Mouse (Mus musculus) layer of hippocampus, adult 2 months (tissue): ENCODE results near the gene Il12rb1. TPM values are rescaled to one million over a fixed set of nuclear protein-coding genes. Genes with fewer than 3 reads are reported as not detected.

ENCODE experiments used
- DNase-seq, 2 experiments: peaks; one replicate each; pipeline ENCODE4 v3.0.0; 2022; ENCODE audit warnings: low spot score in 2 of 2
- H3K27ac ChIP-seq: fragments of 200-600 bp; 2 replicates; pipeline ENCODE4 v1.8.1; 2022
- H3K4me3 ChIP-seq: fragments of 200-600 bp; 2 replicates; pipeline ENCODE4 v1.8.1; 2022; ENCODE audit warnings: mild to moderate bottlenecking
- CTCF ChIP-seq: fragments of 200-600 bp; conservative IDR thresholded peaks from 2 replicates; pipeline ENCODE4 v1.8.1; 2022; ENCODE audit warnings: antibody characterized with exemption, mild to moderate bottlenecking, moderate library complexity
- long read RNA-seq, 2 experiments: library from polyadenylated mRNA; stranded (forward); transcript quantifications; one replicate each; pipeline ENCODE4 v2.0.0; 2021; ENCODE audit warnings: borderline mapping rate in 2 of 2
- total RNA-seq, 2 experiments: library from RNA; stranded (reverse); gene quantifications; 2 replicates each; pipeline ENCODE4 v1.2.3; 2021

The Il12rb1 gene
- total RNA-seq: 1 to 10 TPM in 1 of 2 experiments, under 1 TPM in 1; 0.61 to 1.1 TPM
- long read RNA-seq, experiment 1, partial matches to known transcripts: 1 of 1 reads
- long read RNA-seq, experiment 1, other reads (novel, unspliced or antisense): 0 of 1 reads
- long read RNA-seq, experiment 2, partial matches to known transcripts: 1 of 1 reads
- long read RNA-seq, experiment 2, other reads (novel, unspliced or antisense): 0 of 1 reads

- no peak for TF ChIP-seq CTCF
- Histone ChIP-seq H3K4me3 (no peak within 1 kb of the TSS), H3K27ac (peak within 1 kb of the TSS; percentile 70)
- no peak for DNase-seq
Observed at GRCm38 (mm10) chr8:70808239-70808638, at the start of gene Il12rb1. Il12rb1 (plus strand) TSS chr8:70808449.

- TF ChIP-seq CTCF: no peak
- peak overlapping the region; percentile 92 for H3K4me3 ChIP-seq
- peak overlapping the region; percentile 94; the same call in 1 of the 2 replicates for H3K27ac ChIP-seq
- DNase-seq: peak in 1 of 2 experiments; percentile 39
Observed at GRCm38 (mm10) chr8:70758616-70759561, 49.4 kb upstream of the Il12rb1 start.

GRCm38 (mm10) chr8:70760350-70760749 lies 47.9 kb upstream of the Il12rb1 start:
- DNase-seq: peak in 1 of 2 experiments; percentile 39
- TF ChIP-seq CTCF: no peak
- H3K4me3 ChIP-seq: peak overlapping the region; percentile 92

GRCm38 (mm10) chr8:70760775-70761406 lies 47.4 kb upstream of the Il12rb1 start, which contains the start of gene Mpv17l2:
Mpv17l2 (minus strand) TSS chr8:70760946.
- Histone ChIP-seq H3K27ac (peak within 1 kb of the TSS; percentile 94), H3K4me3 (peak within 1 kb of the TSS; percentile 92)
- no peak for TF ChIP-seq CTCF
- DNase-seq: peak; percentile 95 to 99

More at GRCm38 (mm10) chr8:70760350-70760749, 47.9 kb upstream of the Il12rb1 start:
- peak overlapping the region; percentile 94 for H3K27ac ChIP-seq

- no peak overlapping the region for H3K27ac ChIP-seq
- no peak for DNase-seq
- no peak for TF ChIP-seq CTCF
- H3K4me3 ChIP-seq: no peak overlapping the region
Observed at GRCm38 (mm10) chr8:70762118-70762517, 46.1 kb upstream of the Il12rb1 start.

- no peak overlapping the region for H3K4me3 ChIP-seq
- peak in 1 of 2 experiments; percentile 62 for DNase-seq
- TF ChIP-seq CTCF: peak; percentile 90
- H3K27ac ChIP-seq: no peak overlapping the region
Observed at GRCm38 (mm10) chr8:70763354-70763753, 44.9 kb upstream of the Il12rb1 start.

- no peak for DNase-seq
- Histone ChIP-seq H3K27ac (no peak overlapping the region), H3K4me3 (no peak overlapping the region)
- no peak for TF ChIP-seq CTCF
Observed at GRCm38 (mm10) chr8:70764026-70764425, 44.2 kb upstream of the Il12rb1 start.

GRCm38 (mm10) chr8:70764676-70765075 lies 43.6 kb upstream of the Il12rb1 start:
- Histone ChIP-seq H3K27ac (no peak overlapping the region), H3K4me3 (no peak overlapping the region)
- no peak for DNase-seq
- TF ChIP-seq CTCF: no peak

GRCm38 (mm10) chr8:70765329-70765728 lies 42.9 kb upstream of the Il12rb1 start:
- Histone ChIP-seq H3K27ac (peak overlapping the region; percentile 23; the same call in 1 of the 2 replicates), H3K4me3 (peak overlapping the region; percentile 47; the same call in 1 of the 2 replicates)
- no peak for TF ChIP-seq CTCF
- no peak for DNase-seq

- DNase-seq: no peak
- H3K4me3 ChIP-seq: peak overlapping the region; percentile 47
- TF ChIP-seq CTCF: no peak
- peak overlapping the region; percentile 23; the same call in 1 of the 2 replicates for H3K27ac ChIP-seq
Observed at GRCm38 (mm10) chr8:70765838-70766570, 42.2 kb upstream of the Il12rb1 start.

- peak overlapping the region; percentile 47 for H3K4me3 ChIP-seq
- H3K27ac ChIP-seq: peak overlapping the region; percentile 23; the same call in 1 of the 2 replicates
- TF ChIP-seq CTCF: no peak
- DNase-seq: no peak
Observed at GRCm38 (mm10) chr8:70766571-70767440, 41.4 kb upstream of the Il12rb1 start.

- no peak for DNase-seq
- H3K4me3 ChIP-seq: no peak overlapping the region
- TF ChIP-seq CTCF: no peak
- H3K27ac ChIP-seq: no peak overlapping the region
Observed at GRCm38 (mm10) chr8:70767503-70767902, 40.7 kb upstream of the Il12rb1 start.
